Mouse (Mus musculus): Measurements from ENCODE around the gene Pxn. TPM values are rescaled to one million over a fixed set of nuclear protein-coding genes. Genes with fewer than 3 reads are reported as not detected.

Gene Pxn
- polyA plus RNA-seq, 1 experiment from 2014 or later = 7.3 TPM

DNA sequence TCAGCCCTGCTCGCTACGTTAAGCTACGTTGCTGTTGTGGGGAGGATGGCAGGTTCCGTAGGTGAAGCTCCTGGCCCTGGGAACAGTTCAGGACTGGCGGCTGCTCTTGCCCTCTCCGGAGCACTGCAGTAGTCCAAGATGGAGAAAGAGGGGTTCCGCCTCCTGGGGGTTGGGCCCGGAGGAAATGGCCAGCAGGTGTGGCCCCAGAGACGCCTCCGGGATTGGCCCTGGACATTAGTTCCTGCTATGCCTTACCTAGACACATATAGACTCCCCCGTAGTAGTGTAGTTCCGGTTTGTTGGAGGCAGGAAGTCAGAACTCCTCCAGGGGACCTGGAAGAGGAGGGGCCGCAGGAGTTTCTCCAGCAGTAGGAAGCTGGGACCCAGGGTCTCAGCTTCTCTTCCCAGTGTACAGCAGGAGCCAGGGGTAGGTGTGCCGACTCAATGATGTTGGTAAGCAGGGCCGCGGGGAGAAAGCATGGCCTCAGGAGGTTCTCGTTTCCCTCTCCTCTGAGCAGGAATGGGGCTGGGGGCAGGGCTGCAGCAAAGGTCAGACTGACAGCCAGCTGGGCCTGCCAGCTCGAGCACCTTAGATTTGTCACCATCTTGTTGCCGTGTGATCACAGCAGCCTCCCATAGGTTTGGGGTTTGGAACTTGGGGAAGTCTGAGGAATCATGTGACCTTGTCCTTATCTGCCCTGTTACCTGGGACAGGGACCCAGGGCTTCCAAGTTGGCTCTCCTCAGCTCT is 36.3 kb downstream of the Pxn start:
- Histone ChIP-seq H3K27ac (ENCODE audit: low read depth, low read length) (no peak overlapping the region), H3K9ac (ENCODE audit: low read length) (no peak overlapping the region)
- WGBS = 73% methylated on average over 19 of the region's 19 CpGs

DNA sequence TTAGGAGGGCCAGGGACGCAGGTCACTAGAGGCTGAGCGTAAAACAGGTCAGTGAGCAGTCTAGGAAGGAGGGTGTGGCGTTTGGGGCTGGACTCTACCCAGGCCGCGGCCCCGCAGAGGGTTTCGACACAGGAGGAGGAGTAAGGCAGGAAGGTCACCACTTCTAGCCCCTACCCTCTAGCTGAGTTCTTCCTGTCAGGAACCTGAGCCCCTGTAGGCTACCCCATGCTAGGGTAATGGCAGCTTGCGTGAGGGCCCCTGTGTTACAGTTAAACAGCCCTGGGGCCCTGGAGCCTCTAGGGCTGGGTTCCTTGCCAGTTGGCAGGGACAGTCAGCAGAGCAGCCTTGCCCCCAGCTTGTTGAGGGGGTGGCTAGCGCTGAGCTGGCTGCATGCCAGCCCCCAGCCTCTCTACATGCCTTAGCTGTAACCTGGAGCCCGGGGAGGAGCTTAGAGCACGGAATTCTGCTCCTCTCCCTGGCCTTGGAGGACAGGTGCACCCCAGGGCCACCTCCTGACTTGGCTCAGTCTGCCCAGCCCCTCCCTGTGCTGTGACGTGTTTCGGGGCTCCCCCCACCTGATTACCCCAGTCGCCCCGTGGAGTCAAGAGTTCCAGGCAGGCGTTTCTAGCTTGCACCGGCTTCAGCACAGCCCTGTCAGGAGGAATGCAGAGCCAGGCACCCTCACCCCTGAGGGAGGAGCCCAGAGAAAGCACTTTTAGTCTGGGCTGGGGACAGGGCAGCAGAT is 37.2 kb downstream of the Pxn start:
- Histone ChIP-seq H3K4me3 (ENCODE audit: low read depth, low read length) (no peak overlapping the region), H3K4me1 (ENCODE audit: control insufficient read depth, insufficient read depth, low read length) (peaks cover 7% of the 10 kb centered on the region; the same call in 1 of the 2 replicates), H3K27me3 (ENCODE audit: control insufficient read depth, insufficient read depth, low read length) (no peaks in the 10 kb centered on the region), H3K4me2 (no peak overlapping the region), H3K27ac (ENCODE audit: low read depth, low read length) (no peak overlapping the region), H3K9ac (ENCODE audit: low read length) (peak overlapping the region; percentile 30; the same call in 1 of the 2 replicates), H3K36me3 (ENCODE audit: control insufficient read depth, insufficient read depth, low read length) (peaks cover 3% of the 10 kb centered on the region; the same call in 1 of the 2 replicates), H3K9me3 (ENCODE audit: control insufficient read depth, low read length) (no peaks in the 10 kb centered on the region)
- no peak for DNase-seq (ENCODE audit: low spot score, missing footprints)
- ATAC-seq (ENCODE audit: low FRiP score) = no peak
- WGBS = 72% methylated on average over 17 of the region's 17 CpGs

More for the DNA sequence above, 36.3 kb downstream of the Pxn start:
- no peak overlapping the region for H3K4me3 ChIP-seq (ENCODE audit: low read depth, low read length)
- peaks cover 9% of the 10 kb centered on the region for H3K4me1 ChIP-seq (ENCODE audit: control insufficient read depth, insufficient read depth, low read length)
- no peak overlapping the region for H3K4me2 ChIP-seq
- no peaks in the 10 kb centered on the region for H3K27me3 ChIP-seq (ENCODE audit: control insufficient read depth, insufficient read depth, low read length)
- no peak for DNase-seq (ENCODE audit: low spot score, missing footprints)
- ATAC-seq (ENCODE audit: low FRiP score) = no peak
- H3K9me3 ChIP-seq (ENCODE audit: control insufficient read depth, low read length) = no peaks in the 10 kb centered on the region
- H3K36me3 ChIP-seq (ENCODE audit: control insufficient read depth, insufficient read depth, low read length) = peaks cover 3% of the 10 kb centered on the region; the same call in 1 of the 2 replicates

DNA sequence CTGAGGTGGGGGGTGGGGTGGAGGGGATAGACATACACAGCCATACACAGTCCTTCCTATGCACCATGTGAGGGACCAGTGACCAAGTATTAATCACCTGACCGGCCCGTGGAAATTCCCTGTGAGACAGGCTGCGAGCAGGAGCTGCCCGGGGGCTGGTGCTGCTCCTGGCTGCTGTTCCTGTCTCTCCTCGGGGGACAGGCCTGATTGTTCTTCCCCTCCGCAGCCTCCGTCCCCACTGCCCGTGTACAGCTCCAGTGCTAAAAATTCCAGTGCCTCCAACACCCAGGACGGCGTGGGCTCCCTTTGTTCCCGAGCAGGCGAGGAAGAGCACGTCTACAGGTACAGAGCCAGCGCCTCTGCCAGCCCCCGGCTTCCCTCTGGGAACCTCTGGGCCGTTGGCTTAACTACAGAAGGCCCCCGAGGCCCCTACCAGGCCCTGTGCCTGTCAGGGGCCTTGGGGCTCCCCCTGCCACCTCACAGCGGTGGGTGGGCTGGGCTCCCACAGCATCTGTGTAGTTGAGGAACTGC is 38.2 kb downstream of the Pxn start:
- no peak for ATAC-seq (ENCODE audit: low FRiP score)
- H3K9me3 ChIP-seq (ENCODE audit: control insufficient read depth, low read length) = no peaks in the 10 kb centered on the region
- H3K9ac ChIP-seq (ENCODE audit: low read length) = no peak overlapping the region
- no peaks in the 10 kb centered on the region for H3K27me3 ChIP-seq (ENCODE audit: control insufficient read depth, insufficient read depth, low read length)
- WGBS = 61% methylated on average over 18 of the region's 18 CpGs
- H3K4me1 ChIP-seq (ENCODE audit: control insufficient read depth, insufficient read depth, low read length) = peaks cover 7% of the 10 kb centered on the region; the same call in 1 of the 2 replicates
- H3K27ac ChIP-seq (ENCODE audit: low read depth, low read length) = no peak overlapping the region
- no peak overlapping the region for H3K4me2 ChIP-seq
- DNase-seq (ENCODE audit: low spot score, missing footprints) = no peak
- H3K36me3 ChIP-seq (ENCODE audit: control insufficient read depth, insufficient read depth, low read length) = peaks cover 3% of the 10 kb centered on the region; the same call in 1 of the 2 replicates
- no peak overlapping the region for H3K4me3 ChIP-seq (ENCODE audit: low read depth, low read length)

DNA sequence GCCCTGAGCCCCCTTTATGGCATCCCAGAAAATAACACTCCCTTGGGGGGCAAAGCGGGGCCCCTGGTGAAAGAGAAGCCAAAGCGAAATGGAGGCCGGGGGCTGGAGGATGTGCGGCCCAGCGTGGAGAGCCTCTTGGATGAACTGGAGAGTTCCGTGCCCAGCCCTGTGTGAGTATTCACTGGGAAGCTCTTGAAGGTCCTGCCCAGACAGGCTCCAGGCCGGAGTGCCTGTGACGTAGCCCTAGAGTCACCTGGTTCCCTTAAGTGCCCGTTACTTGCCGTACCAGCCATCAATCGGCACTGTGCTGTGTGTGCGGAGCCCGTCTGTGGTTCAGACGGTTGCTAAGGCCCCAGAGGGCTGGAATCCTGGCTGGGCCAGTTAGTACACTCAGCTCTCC is 39.2 kb downstream of the Pxn start:
- ATAC-seq (ENCODE audit: low FRiP score) (no peak), DNase-seq (ENCODE audit: low spot score, missing footprints) (no peak)
- no peak overlapping the region for H3K4me2 ChIP-seq
- H3K4me3 ChIP-seq (ENCODE audit: low read depth, low read length) = no peak overlapping the region
- WGBS = 89% methylated on average over 14 of the region's 14 CpGs
- H3K27ac ChIP-seq (ENCODE audit: low read depth, low read length) = no peak overlapping the region
- H3K27me3 ChIP-seq (ENCODE audit: control insufficient read depth, insufficient read depth, low read length) = no peaks in the 10 kb centered on the region
- peaks cover 7% of the 10 kb centered on the region; the same call in 1 of the 2 replicates for H3K4me1 ChIP-seq (ENCODE audit: control insufficient read depth, insufficient read depth, low read length)
- H3K9ac ChIP-seq (ENCODE audit: low read length) = no peak overlapping the region
- peaks cover 3% of the 10 kb centered on the region; the same call in 1 of the 2 replicates for H3K36me3 ChIP-seq (ENCODE audit: control insufficient read depth, insufficient read depth, low read length)
- no peaks in the 10 kb centered on the region for H3K9me3 ChIP-seq (ENCODE audit: control insufficient read depth, low read length)

DNA sequence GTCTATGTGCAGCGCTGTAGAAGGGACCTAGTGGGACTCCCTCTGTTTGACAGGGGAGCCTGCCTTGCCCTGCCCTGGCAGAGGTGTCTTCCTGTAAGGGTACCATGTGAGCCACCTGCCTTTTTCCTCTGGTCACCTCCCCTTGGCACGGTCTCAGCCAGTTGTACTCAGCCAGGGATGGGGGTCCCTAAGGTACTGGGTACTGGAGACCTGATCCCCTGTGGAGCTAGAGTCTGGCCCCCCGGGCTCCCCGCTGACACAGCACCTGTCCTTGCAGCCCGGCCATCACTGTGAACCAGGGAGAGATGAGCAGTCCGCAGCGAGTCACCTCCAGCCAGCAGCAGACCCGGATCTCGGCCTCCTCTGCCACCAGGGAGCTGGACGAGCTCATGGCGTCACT is 40.1 kb downstream of the Pxn start:
- DNase-seq (ENCODE audit: low spot score, missing footprints) (no peak), ATAC-seq (ENCODE audit: low FRiP score) (no peak)
- Histone ChIP-seq H3K36me3 (ENCODE audit: control insufficient read depth, insufficient read depth, low read length) (peaks cover 3% of the 10 kb centered on the region; the same call in 1 of the 2 replicates), H3K4me2 (no peak overlapping the region), H3K4me3 (ENCODE audit: low read depth, low read length) (no peak overlapping the region), H3K9me3 (ENCODE audit: control insufficient read depth, low read length) (no peaks in the 10 kb centered on the region), H3K4me1 (ENCODE audit: control insufficient read depth, insufficient read depth, low read length) (peaks cover 7% of the 10 kb centered on the region; the same call in 1 of the 2 replicates), H3K9ac (ENCODE audit: low read length) (peak overlapping the region; percentile 42; the same call in 1 of the 2 replicates), H3K27ac (ENCODE audit: low read depth, low read length) (peak overlapping the region; percentile 10; the same call in 1 of the 2 replicates), H3K27me3 (ENCODE audit: control insufficient read depth, insufficient read depth, low read length) (no peaks in the 10 kb centered on the region)
- WGBS = 67% methylated on average over 11 of the region's 11 CpGs

DNA sequence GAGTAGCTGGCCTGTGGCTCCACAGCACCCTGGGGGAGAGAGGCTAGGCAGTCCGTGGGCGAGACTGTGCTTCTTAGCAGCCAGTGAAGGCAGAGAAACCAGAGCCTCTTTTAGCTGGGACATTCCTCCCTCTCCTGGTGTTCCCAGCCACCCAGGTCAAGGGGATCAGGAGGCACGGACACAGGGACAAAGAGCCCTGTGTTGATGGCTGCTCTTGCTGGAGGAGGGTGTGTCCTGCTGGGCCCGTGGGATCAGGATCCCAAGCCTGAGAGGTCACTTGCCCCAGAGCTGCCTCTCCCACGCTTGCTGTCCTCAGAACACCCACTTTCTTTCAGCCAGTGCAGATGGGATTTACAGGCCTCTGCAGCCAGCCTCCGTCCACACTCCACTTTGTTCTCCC is 40.5 kb downstream of the Pxn start:
- Histone ChIP-seq H3K4me3 (ENCODE audit: low read depth, low read length) (no peak overlapping the region), H3K9me3 (ENCODE audit: control insufficient read depth, low read length) (no peaks in the 10 kb centered on the region), H3K36me3 (ENCODE audit: control insufficient read depth, insufficient read depth, low read length) (peaks cover 3% of the 10 kb centered on the region; the same call in 1 of the 2 replicates), H3K4me2 (no peak overlapping the region), H3K27ac (ENCODE audit: low read depth, low read length) (peak overlapping the region; percentile 10; the same call in 1 of the 2 replicates), H3K9ac (ENCODE audit: low read length) (peak overlapping the region; percentile 42; the same call in 1 of the 2 replicates), H3K27me3 (ENCODE audit: control insufficient read depth, insufficient read depth, low read length) (no peaks in the 10 kb centered on the region), H3K4me1 (ENCODE audit: control insufficient read depth, insufficient read depth, low read length) (peaks cover 7% of the 10 kb centered on the region; the same call in 1 of the 2 replicates)
- no peak for ATAC-seq (ENCODE audit: low FRiP score)
- DNase-seq (ENCODE audit: low spot score, missing footprints) = no peak
- 26% methylated on average over 6 of the region's 6 CpGs for WGBS

DNA sequence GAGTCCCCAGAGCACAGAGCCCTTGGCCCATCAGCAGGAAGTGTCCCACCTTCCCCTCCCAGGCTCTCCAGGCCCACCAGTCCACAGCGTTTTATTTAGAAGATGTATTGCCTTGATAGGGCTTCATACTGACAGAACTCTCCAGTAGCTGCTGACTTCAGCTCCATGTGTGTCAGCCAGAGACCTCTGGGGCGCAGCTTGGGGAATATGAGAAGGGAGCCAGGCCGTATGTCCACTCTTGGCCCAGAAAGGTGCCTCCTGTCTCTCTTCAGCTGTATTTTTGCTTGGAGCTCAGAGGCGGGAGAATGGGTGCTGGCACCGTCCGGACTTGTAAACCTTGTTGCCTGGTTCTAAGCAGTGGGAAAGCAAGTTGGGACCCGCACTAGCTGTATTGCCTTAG is 40.9 kb downstream of the Pxn start:
- Histone ChIP-seq H3K4me3 (ENCODE audit: low read depth, low read length) (no peak overlapping the region), H3K36me3 (ENCODE audit: control insufficient read depth, insufficient read depth, low read length) (peaks cover 3% of the 10 kb centered on the region; the same call in 1 of the 2 replicates), H3K27ac (ENCODE audit: low read depth, low read length) (no peak overlapping the region), H3K4me1 (ENCODE audit: control insufficient read depth, insufficient read depth, low read length) (peaks cover 7% of the 10 kb centered on the region; the same call in 1 of the 2 replicates), H3K4me2 (no peak overlapping the region), H3K9me3 (ENCODE audit: control insufficient read depth, low read length) (no peaks in the 10 kb centered on the region), H3K9ac (ENCODE audit: low read length) (peak overlapping the region; percentile 42; the same call in 1 of the 2 replicates), H3K27me3 (ENCODE audit: control insufficient read depth, insufficient read depth, low read length) (no peaks in the 10 kb centered on the region)
- 87% methylated on average over 7 of the region's 7 CpGs for WGBS
- DNase-seq (ENCODE audit: low spot score, missing footprints) = no peak
- no peak for ATAC-seq (ENCODE audit: low FRiP score)

DNA sequence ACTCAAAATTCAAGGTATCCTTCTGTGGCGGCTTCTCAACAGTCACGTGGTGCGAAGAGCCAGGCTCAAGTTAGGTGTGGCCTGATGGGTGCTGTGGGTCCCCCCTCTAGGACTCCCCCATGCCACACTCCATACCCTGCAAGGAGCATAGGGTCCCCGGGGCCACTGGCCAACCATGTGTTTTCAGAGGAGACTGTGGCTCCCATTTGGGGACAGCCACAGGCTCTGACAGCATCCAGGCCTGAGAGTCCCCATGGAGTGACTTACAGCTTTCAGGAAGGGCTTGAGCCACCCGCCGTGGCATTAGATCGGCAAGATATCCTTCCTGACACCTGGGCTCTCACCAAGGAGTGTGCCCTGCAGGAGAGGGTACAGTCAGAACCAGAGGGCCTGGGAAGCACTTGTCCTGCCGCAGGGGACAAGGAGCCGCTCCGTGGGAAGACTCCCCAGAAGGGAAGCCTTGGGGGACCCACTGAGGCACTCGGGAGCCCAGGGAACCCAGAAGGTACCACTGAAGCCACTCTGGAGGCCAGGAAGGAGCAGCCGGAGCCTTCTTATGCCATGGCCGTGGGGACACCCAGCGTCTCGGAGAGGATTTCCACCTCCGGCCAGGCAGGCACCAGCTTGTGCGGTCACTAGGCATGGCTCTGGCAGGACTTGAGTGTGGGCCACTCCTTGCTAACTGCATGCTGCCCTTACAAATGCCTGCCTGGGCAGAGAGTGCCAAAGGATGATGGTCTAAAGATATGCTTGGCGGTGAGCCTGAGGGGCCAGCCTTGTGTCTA is 42.2 kb downstream of the Pxn start:
- 90% methylated on average over 18 of the region's 18 CpGs for WGBS
- Histone ChIP-seq H3K36me3 (ENCODE audit: control insufficient read depth, insufficient read depth, low read length) (peaks cover 3% of the 10 kb centered on the region; the same call in 1 of the 2 replicates), H3K27ac (ENCODE audit: low read depth, low read length) (no peak overlapping the region), H3K4me3 (ENCODE audit: low read depth, low read length) (no peak overlapping the region), H3K9ac (ENCODE audit: low read length) (no peak overlapping the region), H3K4me1 (ENCODE audit: control insufficient read depth, insufficient read depth, low read length) (peaks cover 7% of the 10 kb centered on the region; the same call in 1 of the 2 replicates), H3K4me2 (no peak overlapping the region), H3K9me3 (ENCODE audit: control insufficient read depth, low read length) (no peaks in the 10 kb centered on the region), H3K27me3 (ENCODE audit: control insufficient read depth, insufficient read depth, low read length) (no peaks in the 10 kb centered on the region)
- ATAC-seq (ENCODE audit: low FRiP score) (no peak), DNase-seq (ENCODE audit: low spot score, missing footprints) (no peak)
